Mouse (Mus musculus) embryonic fibroblast, embryonic 13.5 days (primary cell): ENCODE data around the gene Olfr866. TPM values are rescaled to one million over a fixed set of nuclear protein-coding genes. Genes with fewer than 3 reads are reported as not detected.

Experiments
- H3K27ac ChIP-seq: 2 replicates; pipeline ENCODE4 v1.5.1; 2012; ENCODE audit warnings: low read length, control low read depth, inconsistent platforms; ENCODE audit not compliant: insufficient read depth
- H3K4me1 ChIP-seq: 2 replicates; pipeline ENCODE4 v1.6.1; 2011; ENCODE audit warnings: low read length; ENCODE audit not compliant: control insufficient read depth, insufficient read depth
- H3K4me3 ChIP-seq: 2 replicates; pipeline ENCODE4 v1.5.1; 2011; ENCODE audit warnings: mild to moderate bottlenecking, control low read depth, low read length; ENCODE audit not compliant: insufficient read depth
- CTCF ChIP-seq: IDR thresholded peaks from 2 replicates; pipeline ENCODE4 v1.5.1; 2011; ENCODE audit warnings: mild to moderate bottlenecking, control low read depth, low read length, moderate library complexity, borderline replicate concordance; ENCODE audit not compliant: insufficient read depth
- POLR2A ChIP-seq: IDR thresholded peaks from 2 replicates; pipeline ENCODE4 v1.6.1; 2011; ENCODE audit warnings: low read depth, mild to moderate bottlenecking, control low read depth, low read length, moderate library complexity
- polyA plus RNA-seq: library from polyadenylated mRNA; stranded (reverse); fragments of >200 nt; gene quantifications from 2 replicates; pipeline ENCODE4 v1.2.4, GENCODE M21; 2011; ENCODE audit warnings: low read depth; ENCODE audit not compliant: missing spikeins, insufficient read length

The Olfr866 gene
- polyA plus RNA-seq = not detected in 2 replicates

- H3K4me3 ChIP-seq = no peak within 1 kb of the TSS
- H3K27ac ChIP-seq = no peak within 1 kb of the TSS
- TF ChIP-seq POLR2A (no peak), CTCF (no peak)
- no peaks in the 10 kb centered on the region for H3K4me1 ChIP-seq
Measured at GRCm38 (mm10) chr9:20027935-20028334, at the start of gene Olfr866. Gene Olfr866 (minus strand): TSS chr9:20028035.

- Histone ChIP-seq H3K27ac (no peak overlapping the region), H3K4me3 (no peak overlapping the region), H3K4me1 (no peaks in the 10 kb centered on the region)
- TF ChIP-seq CTCF (no peak), POLR2A (no peak)
Measured at GRCm38 (mm10) chr9:20073523-20074177, 45.8 kb upstream of the Olfr866 start.

GRCm38 (mm10) chr9:20071291-20071690 is 43.5 kb upstream of the Olfr866 start:
- no peak for TF ChIP-seq POLR2A
- no peak for TF ChIP-seq CTCF
- Histone ChIP-seq H3K27ac (no peak overlapping the region), H3K4me1 (no peaks in the 10 kb centered on the region), H3K4me3 (no peak overlapping the region)

GRCm38 (mm10) chr9:20070236-20070635 is 42.4 kb upstream of the Olfr866 start:
- Histone ChIP-seq H3K4me1 (no peaks in the 10 kb centered on the region), H3K27ac (no peak overlapping the region), H3K4me3 (no peak overlapping the region)
- TF ChIP-seq CTCF (no peak), POLR2A (no peak)

- H3K27ac ChIP-seq = no peak within 1 kb of the TSS
- H3K4me3 ChIP-seq = no peak within 1 kb of the TSS
- H3K4me1 ChIP-seq = no peaks in the 10 kb centered on the region
- TF ChIP-seq POLR2A (no peak), CTCF (no peak)
Measured at GRCm38 (mm10) chr9:20057462-20057861, 29.6 kb upstream of the Olfr866 start, which contains the start of gene Olfr867. Gene Olfr867 (minus strand): TSS chr9:20057562.

GRCm38 (mm10) chr9:20047964-20048363 is 20.1 kb upstream of the Olfr866 start:
- no peak overlapping the region for H3K4me3 ChIP-seq
- H3K27ac ChIP-seq = no peak overlapping the region
- TF ChIP-seq POLR2A = no peak
- no peak for TF ChIP-seq CTCF
- H3K4me1 ChIP-seq = no peaks in the 10 kb centered on the region

Other genes with a start within 250 kb of the Olfr866 start
- not detected in 2 replicates for gene Olfr58, start 247.8 kb downstream of the Olfr866 start, polyA plus RNA-seq
- not detected in 2 replicates for gene Olfr859, start 223.1 kb downstream of the Olfr866 start, polyA plus RNA-seq
- gene Olfr860, start 178.3 kb downstream of the Olfr866 start, polyA plus RNA-seq = not detected in 2 replicates
- gene Olfr862, start 140.0 kb downstream of the Olfr866 start, polyA plus RNA-seq = not detected in 2 replicates
- gene Olfr77, start 111.2 kb downstream of the Olfr866 start, polyA plus RNA-seq = 0.09 TPM in 1 of 2 replicates, not detected in the other
- not detected in 2 replicates for gene Olfr867, start 29.5 kb upstream of the Olfr866 start, polyA plus RNA-seq
- gene Olfr868, start 70.6 kb upstream of the Olfr866 start, polyA plus RNA-seq = not detected in 2 replicates
- gene Olfr869, start 101.0 kb upstream of the Olfr866 start, polyA plus RNA-seq = not detected in 2 replicates
- not detected in 2 replicates for gene Olfr870, start 146.0 kb upstream of the Olfr866 start, polyA plus RNA-seq
- not detected in 2 replicates for gene Olfr871, start 184.2 kb upstream of the Olfr866 start, polyA plus RNA-seq
- not detected in 2 replicates for gene Olfr872, start 209.1 kb upstream of the Olfr866 start, polyA plus RNA-seq